Mouse (Mus musculus) G1E-ER4 (cell line): Measurements from ENCODE around the gene Aqp5. TPM values are rescaled to one million over a fixed set of nuclear protein-coding genes. Genes with fewer than 3 reads are reported as not detected.

Source experiments
- GATA1 ChIP-seq: IDR thresholded peaks from one replicate; pipeline ENCODE4 v1.8.0; 2012; ENCODE audit warnings: low read length, inconsistent platforms
- polyA plus RNA-seq: library from polyadenylated mRNA; stranded (reverse); fragments of >175 nt; gene quantifications from 2 replicates; pipeline ENCODE4 v1.2.3, GENCODE M21; 2012

Gene Aqp5
- polyA plus RNA-seq, 1 experiment, result not detected

DNA sequence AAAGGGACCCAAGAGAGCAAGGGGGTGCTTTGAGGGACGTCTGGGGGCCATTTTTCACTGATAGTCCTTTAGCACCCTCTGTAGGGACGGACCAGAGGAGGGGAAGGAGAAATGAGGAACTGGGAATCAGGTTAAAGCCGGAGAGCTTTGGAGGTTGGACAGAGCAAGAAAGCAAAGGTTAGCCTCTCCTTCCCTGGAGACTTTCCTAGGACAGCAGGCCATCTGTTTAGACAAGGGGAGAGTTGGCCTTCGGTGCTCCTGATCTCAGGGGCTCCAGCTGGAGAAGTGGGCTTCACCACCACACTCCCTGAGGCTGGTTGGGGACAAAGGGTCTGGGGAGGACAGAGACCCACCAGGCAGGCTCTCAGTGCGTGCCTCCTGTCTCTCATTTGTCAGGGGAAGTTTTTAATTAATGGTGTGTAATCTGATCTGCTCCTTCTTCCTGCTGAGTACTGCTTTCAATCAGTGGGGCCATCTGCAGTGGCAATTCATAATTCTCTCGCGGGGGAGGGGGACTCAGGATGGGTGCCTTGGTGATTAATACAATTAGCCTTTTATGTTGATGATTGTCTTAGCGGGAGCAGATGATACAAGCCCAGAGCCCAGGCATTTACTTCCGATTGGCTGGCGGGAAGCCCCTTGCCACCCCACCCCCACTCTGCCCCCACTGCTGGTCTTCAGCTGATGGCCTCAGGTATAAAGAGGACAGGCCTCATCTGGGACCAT, 17.0 kb downstream of the Aqp5 start:
- TF ChIP-seq GATA1, result no peak

GRCm38 (mm10) chr15:99608382-99609125, 18.0 kb downstream of the Aqp5 start:
- TF ChIP-seq GATA1, result no peak

- no peak for TF ChIP-seq GATA1
Observed at GRCm38 (mm10) chr15:99611563-99611962, 21.0 kb downstream of the Aqp5 start.

- no peak for TF ChIP-seq GATA1
Observed at GRCm38 (mm10) chr15:99614273-99614672, 23.7 kb downstream of the Aqp5 start.

DNA sequence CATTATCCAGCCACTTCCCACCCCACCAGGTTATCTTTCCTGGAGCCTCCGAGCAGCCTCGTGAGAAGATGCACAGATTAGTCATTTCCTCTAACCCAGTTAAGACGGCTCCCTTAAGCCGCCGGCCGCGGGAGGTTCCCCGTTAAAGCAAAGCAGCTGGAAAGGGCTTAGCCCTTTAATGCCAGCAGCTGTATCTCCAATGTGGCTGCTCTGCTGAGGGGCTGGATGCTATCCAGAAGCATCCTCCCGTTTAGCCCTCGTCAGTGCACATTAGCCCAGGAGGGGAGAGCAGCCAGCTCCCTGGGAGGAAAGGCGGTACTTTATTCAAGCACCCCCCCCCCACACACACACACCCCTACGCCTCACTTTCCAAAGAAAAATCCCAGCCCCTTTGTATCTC, 24.2 kb downstream of the Aqp5 start:
- no peak for TF ChIP-seq GATA1

GRCm38 (mm10) chr15:99615246-99615645, 24.7 kb downstream of the Aqp5 start:
- TF ChIP-seq GATA1, result no peak

GRCm38 (mm10) chr15:99618595-99618994, 28.0 kb downstream of the Aqp5 start:
- no peak for TF ChIP-seq GATA1

DNA sequence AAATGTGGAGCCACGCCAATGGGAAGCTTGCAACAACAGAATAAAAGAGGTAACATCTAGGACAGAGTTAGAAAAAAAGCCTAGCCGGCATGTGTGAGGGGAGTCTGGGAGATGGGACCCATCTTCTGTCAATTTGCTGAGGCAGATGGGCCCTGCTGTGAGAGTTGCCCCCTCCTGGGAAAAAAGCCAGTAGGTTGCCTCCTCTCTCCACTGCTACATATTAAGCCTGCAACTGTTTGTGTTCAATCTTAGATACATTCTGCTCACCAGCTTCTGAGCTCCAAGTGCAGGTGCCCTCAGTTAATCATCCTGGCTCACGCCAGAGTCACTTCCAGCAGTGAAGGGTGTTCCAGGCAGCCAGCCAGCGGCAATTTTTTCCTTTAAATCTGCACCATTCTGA, 29.2 kb downstream of the Aqp5 start:
- TF ChIP-seq GATA1, result no peak

DNA sequence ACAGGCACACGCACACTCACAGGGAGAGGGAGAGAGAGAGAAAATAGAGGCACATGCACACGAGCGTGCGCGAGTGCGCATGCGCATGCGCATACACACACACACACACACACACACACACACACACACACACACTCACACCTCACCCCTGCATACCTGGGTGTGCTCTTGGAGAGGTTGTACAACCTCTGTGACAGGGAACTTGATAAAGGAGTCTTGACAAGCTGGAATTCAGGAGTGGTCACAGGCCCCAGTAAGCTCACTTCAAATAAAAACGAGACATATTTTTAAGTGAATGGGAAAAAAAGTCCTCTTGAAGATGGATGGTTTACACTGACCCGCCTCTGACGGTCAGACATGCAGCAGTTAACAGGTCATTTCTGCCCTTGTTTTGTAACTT, 31.5 kb downstream of the Aqp5 start:
- no peak for TF ChIP-seq GATA1

DNA sequence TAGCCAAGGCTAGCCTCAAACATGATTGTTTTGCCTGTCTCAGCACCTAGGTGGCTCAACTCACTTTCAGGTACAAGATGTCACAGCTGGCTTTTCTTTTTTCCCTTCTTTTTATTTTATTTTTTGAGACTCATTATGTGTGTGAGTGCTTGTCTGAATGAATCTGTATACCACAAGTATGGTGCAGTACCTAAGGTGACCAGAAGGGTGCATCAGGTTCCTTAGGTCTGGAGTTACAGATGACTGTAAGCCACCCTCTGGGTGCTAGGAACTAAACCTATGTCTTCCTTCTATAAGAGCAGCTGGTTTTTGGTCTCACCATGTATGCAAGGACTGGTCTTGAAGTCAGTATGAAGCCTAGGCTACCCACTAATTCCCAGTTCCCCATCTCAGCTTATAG, 41.0 kb downstream of the Aqp5 start:
- no peak for TF ChIP-seq GATA1

DNA sequence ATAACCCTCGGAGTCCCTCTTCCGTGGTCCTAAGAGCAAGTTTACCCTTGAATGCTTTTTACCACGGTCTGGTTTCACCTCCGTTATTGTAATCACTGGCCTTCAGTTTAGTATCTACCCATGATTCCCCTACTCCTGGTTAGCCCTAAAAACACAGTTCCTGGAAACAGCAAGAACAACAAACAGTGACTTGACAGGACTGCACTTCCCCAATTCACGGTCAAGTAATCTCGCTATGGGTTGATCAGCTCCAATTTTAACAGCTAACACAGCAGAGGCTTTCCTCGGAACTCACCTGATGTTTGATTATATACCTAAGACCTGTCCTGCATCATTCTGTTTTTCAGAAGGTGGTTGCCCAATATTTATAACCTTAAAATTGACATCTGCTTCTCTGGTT, 44.1 kb downstream of the Aqp5 start:
- TF ChIP-seq GATA1, result no peak

- TF ChIP-seq GATA1, result no peak
Observed at GRCm38 (mm10) chr15:99637405-99638123, 47.0 kb downstream of the Aqp5 start.

GRCm38 (mm10) chr15:99638124-99638485, 47.5 kb downstream of the Aqp5 start:
- TF ChIP-seq GATA1, result no peak

DNA sequence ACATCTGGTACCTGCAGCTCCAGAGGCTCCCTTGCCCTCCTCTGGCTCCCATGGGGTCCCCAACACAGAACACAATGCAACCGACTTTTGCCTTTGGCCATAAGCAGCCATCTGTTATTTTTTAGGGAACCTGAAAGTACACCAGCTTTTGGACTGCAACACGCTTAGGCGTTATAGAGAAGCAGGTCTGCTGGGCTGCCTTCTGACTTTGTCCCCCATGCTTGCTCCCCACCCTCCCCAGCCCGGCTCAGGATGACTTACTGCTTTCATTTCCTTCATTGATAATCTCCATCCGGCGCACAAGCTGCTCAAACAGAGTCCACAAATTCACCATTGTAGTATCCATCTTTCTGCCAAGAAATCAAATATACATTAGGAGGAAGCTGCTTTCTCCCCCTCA, 52.0 kb downstream of the Aqp5 start:
- no peak for TF ChIP-seq GATA1

DNA sequence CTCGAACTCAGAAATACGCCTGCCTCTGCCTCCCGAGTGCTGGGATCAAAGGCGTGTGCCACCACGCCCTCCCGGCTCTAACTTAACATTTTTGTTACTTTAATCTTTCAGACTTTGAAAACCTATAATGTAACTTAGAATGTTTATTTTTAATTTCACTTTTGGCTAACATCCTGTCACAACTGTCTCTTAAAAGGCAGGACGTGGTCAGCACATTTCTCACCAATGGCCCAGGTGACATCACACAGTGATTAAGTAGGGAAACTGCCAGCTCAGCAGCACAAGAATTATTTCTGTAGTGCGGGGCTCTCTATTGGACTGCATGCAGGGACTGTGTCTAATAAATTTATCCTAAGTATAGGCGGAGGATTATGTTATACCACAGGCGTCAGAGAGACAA, 53.2 kb downstream of the Aqp5 start:
- TF ChIP-seq GATA1, result no peak

Other genes with a start within 250 kb of the Aqp5 start
- 0.02 and 0.04 TPM in 2 replicates for gene Fmnl3, start 220.3 kb upstream of the Aqp5 start, polyA plus RNA-seq
- gene Tmbim6, start 197.9 kb upstream of the Aqp5 start, polyA plus RNA-seq, result 111 and 147 TPM in 2 replicates
- 19.4 and 25.1 TPM in 2 replicates for gene Nckap5l, start 133.0 kb upstream of the Aqp5 start, polyA plus RNA-seq
- gene Bcdin3d, start 116.1 kb upstream of the Aqp5 start, polyA plus RNA-seq, result 10.7 and 13.2 TPM in 2 replicates
- not detected in 2 replicates for gene Faim2, start 62.6 kb upstream of the Aqp5 start, polyA plus RNA-seq
- not detected in 2 replicates for gene Aqp2, start 11.7 kb upstream of the Aqp5 start, polyA plus RNA-seq
- not detected in 2 replicates for gene Aqp6, start 10.6 kb downstream of the Aqp5 start, polyA plus RNA-seq
- 19.2 and 25.9 TPM in 2 replicates for gene Racgap1, start 60.9 kb downstream of the Aqp5 start, polyA plus RNA-seq
- not detected in 2 replicates for gene Asic1, start 79.6 kb downstream of the Aqp5 start, polyA plus RNA-seq
- gene Smarcd1, start 111.3 kb downstream of the Aqp5 start, polyA plus RNA-seq, result 42.8 and 56.5 TPM in 2 replicates
- 4.9 and 6.8 TPM in 2 replicates for gene Gm17349, start 114.7 kb downstream of the Aqp5 start, polyA plus RNA-seq
- gene Gpd1, start 126.7 kb downstream of the Aqp5 start, polyA plus RNA-seq, result not detected in 2 replicates
- 105 and 116 TPM in 2 replicates for gene Cox14, start 134.8 kb downstream of the Aqp5 start, polyA plus RNA-seq
- 0.04 and 0.06 TPM in 2 replicates for gene Cers5, start 182.1 kb downstream of the Aqp5 start, polyA plus RNA-seq